Mouse (Mus musculus) lung, adult 2 months (tissue): Measurements from ENCODE around the gene Ift81.

ENCODE experiments used
- CTCF ChIP-seq: fragments of 200-500 bp; IDR thresholded peaks from 2 replicates; pipeline ENCODE4 v1.5.1; 2011; ENCODE audit warnings: mild to moderate bottlenecking, low read length, control low read depth; ENCODE audit not compliant: insufficient read depth
- POLR2A ChIP-seq: fragments of 200-500 bp; IDR thresholded peaks from 2 replicates; pipeline ENCODE4 v1.6.1; 2011; ENCODE audit warnings: low read depth, mild to moderate bottlenecking, control low read depth, low read length, borderline replicate concordance; ENCODE audit errors: extremely low read depth

GRCm38 (mm10) chr5:122635228-122635627 is 20.9 kb upstream of the Ift81 start:
- TF ChIP-seq CTCF (no peak), POLR2A (no peak)
